Mouse (Mus musculus) midbrain, embryonic 15.5 days (tissue): ENCODE results near the gene Fam234a. TPM values are rescaled to one million over a fixed set of nuclear protein-coding genes. Genes with fewer than 3 reads are reported as not detected.
"Not testable (repeated sequence)": the region's sequence is repeated elsewhere in the genome, so short reads cannot be mapped to it uniquely, and the experiment has no call there.

Experiments used
- ATAC-seq: fragments of 200-750 bp; cut with Nextera tagmentation; replicated peaks from 2 replicates; pipeline ENCODE4 v1.8.0; 2017; ENCODE audit warnings: moderate TSS enrichment
- H3K27ac ChIP-seq: fragments of 300-500 bp; sonication (generic); 2 replicates; pipeline ENCODE4 v1.5.1; 2015; ENCODE audit warnings: mild to moderate bottlenecking, inconsistent platforms
- H3K27me3 ChIP-seq: fragments of 300-500 bp; sonication (generic); replicated peaks from 2 replicates; pipeline ENCODE4 v1.6.1; 2015; ENCODE audit warnings: inconsistent platforms
- H3K36me3 ChIP-seq: fragments of 300-500 bp; sonication (generic); replicated peaks from 2 replicates; pipeline ENCODE4 v1.6.1; 2015; ENCODE audit warnings: inconsistent platforms
- H3K4me1 ChIP-seq: fragments of 300-500 bp; sonication (generic); 2 replicates; pipeline ENCODE4 v1.6.1; 2015; ENCODE audit warnings: inconsistent platforms
- H3K4me2 ChIP-seq: fragments of 300-500 bp; sonication (generic); 2 replicates; pipeline ENCODE4 v1.6.1; 2015; ENCODE audit warnings: inconsistent platforms, mild to moderate bottlenecking, moderate library complexity
- H3K4me3 ChIP-seq: fragments of 300-500 bp; sonication (generic); 2 replicates; pipeline ENCODE4 v1.5.1; 2015; ENCODE audit warnings: mild to moderate bottlenecking, inconsistent platforms
- H3K9ac ChIP-seq: fragments of 300-500 bp; sonication (generic); 2 replicates; pipeline ENCODE4 v1.6.1; 2015; ENCODE audit warnings: mild to moderate bottlenecking, inconsistent platforms
- H3K9me3 ChIP-seq: fragments of 300-500 bp; sonication (generic); 2 replicates; pipeline ENCODE4 v1.6.1; 2016; ENCODE audit warnings: inconsistent platforms
- WGBS: fragments of 180-500 bp; shearing (Covaris S2); methylation state at CpG from one replicate; pipeline ENCODE4 v1.1.7; 2015; ENCODE audit warnings: mixed read lengths; 5-methylcytosine and 5-hydroxymethylcytosine counted together
- polyA plus RNA-seq: library from polyadenylated mRNA; unstranded; fragments of >200 nt; fragmentation: Nextera tagmentation; extraction: Ambion mirVana; gene quantifications from 2 replicates; pipeline ENCODE4 v1.2.1, GENCODE M21; 2015

Fam234a gene
- 31.7 and 33.8 TPM in 2 replicates for polyA plus RNA-seq

GRCm38 (mm10) chr17:26244101-26244841 is at the start of gene Fam234a:
Gene Fam234a, minus strand, starts transcription at chr17:26244242.
- 10% methylated on average over 23 of the region's 33 CpGs for WGBS
- no peaks in the 10 kb centered on the region for H3K27me3 ChIP-seq

GRCm38 (mm10) chr17:26289475-26289874 is 45.4 kb upstream of the Fam234a start:
- 90% methylated on average over 4 of the region's 4 CpGs for WGBS
- no peak overlapping the region for H3K9ac ChIP-seq
- H3K4me3 ChIP-seq = no peak overlapping the region
- no peak overlapping the region for H3K4me2 ChIP-seq
- H3K9me3 ChIP-seq = no peaks in the 10 kb centered on the region; the same call in 1 of the 2 replicates
- H3K4me1 ChIP-seq = no peaks in the 10 kb centered on the region
- H3K27ac ChIP-seq = no peak overlapping the region
- no peak for ATAC-seq
- H3K36me3 ChIP-seq = peaks cover 38% of the 10 kb centered on the region
- H3K27me3 ChIP-seq = no peaks in the 10 kb centered on the region

More at GRCm38 (mm10) chr17:26244101-26244841, at the start of gene Fam234a:
- H3K4me1 ChIP-seq = peaks cover 11% of the 10 kb centered on the region
- peak; percentile 98 for ATAC-seq
- peak within 1 kb of the TSS; percentile 75 for H3K9ac ChIP-seq
- H3K36me3 ChIP-seq = no peaks in the 10 kb centered on the region
- H3K27ac ChIP-seq = peak within 1 kb of the TSS; percentile 83
- peak within 1 kb of the TSS; percentile 77 for H3K4me3 ChIP-seq
- H3K9me3 ChIP-seq = no peaks in the 10 kb centered on the region
- H3K4me2 ChIP-seq = peak within 1 kb of the TSS; percentile 77

GRCm38 (mm10) chr17:26286199-26286955 is 42.3 kb upstream of the Fam234a start:
- Histone ChIP-seq H3K9me3 (no peaks in the 10 kb centered on the region), H3K36me3 (peaks cover 61% of the 10 kb centered on the region), H3K4me2 (no peak overlapping the region), H3K27ac (no peak overlapping the region), H3K4me1 (no peaks in the 10 kb centered on the region), H3K4me3 (no peak overlapping the region), H3K27me3 (no peaks in the 10 kb centered on the region), H3K9ac (no peak overlapping the region)
- WGBS = 90% methylated on average over 8 of the region's 8 CpGs
- ATAC-seq = no peak

GRCm38 (mm10) chr17:26276711-26277110 is 32.7 kb upstream of the Fam234a start:
- no peak for ATAC-seq
- Histone ChIP-seq H3K9me3 (no peaks in the 10 kb centered on the region), H3K4me1 (no peaks in the 10 kb centered on the region), H3K27me3 (no peaks in the 10 kb centered on the region), H3K36me3 (peaks cover 48% of the 10 kb centered on the region), H3K4me2 (no peak overlapping the region), H3K27ac (no peak overlapping the region), H3K9ac (no peak overlapping the region), H3K4me3 (no peak overlapping the region)
- 92% methylated on average over 4 of the region's 4 CpGs for WGBS

GRCm38 (mm10) chr17:26275933-26276332 is 31.9 kb upstream of the Fam234a start:
- ATAC-seq = no peak
- H3K4me3 ChIP-seq = no peak overlapping the region
- H3K9ac ChIP-seq = no peak overlapping the region
- H3K9me3 ChIP-seq = no peaks in the 10 kb centered on the region
- H3K36me3 ChIP-seq = peaks cover 43% of the 10 kb centered on the region
- no peaks in the 10 kb centered on the region for H3K27me3 ChIP-seq
- 91% methylated on average over 13 of the region's 13 CpGs for WGBS
- H3K4me1 ChIP-seq = no peaks in the 10 kb centered on the region
- H3K27ac ChIP-seq = no peak overlapping the region
- no peak overlapping the region for H3K4me2 ChIP-seq

GRCm38 (mm10) chr17:26272586-26272985 is 28.5 kb upstream of the Fam234a start:
- 84% methylated on average over 3 of the region's 3 CpGs for WGBS
- no peak overlapping the region for H3K4me3 ChIP-seq
- H3K9ac ChIP-seq = no peak overlapping the region
- no peak overlapping the region for H3K4me2 ChIP-seq
- no peaks in the 10 kb centered on the region for H3K9me3 ChIP-seq
- no peak for ATAC-seq
- H3K36me3 ChIP-seq = peaks cover 37% of the 10 kb centered on the region
- no peaks in the 10 kb centered on the region for H3K27me3 ChIP-seq
- H3K27ac ChIP-seq = no peak overlapping the region
- no peaks in the 10 kb centered on the region for H3K4me1 ChIP-seq

- peaks cover 48% of the 10 kb centered on the region for H3K36me3 ChIP-seq
- 95% methylated on average over 9 of the region's 10 CpGs for WGBS
- not testable (repeated sequence) for H3K4me1 ChIP-seq, H3K9me3 ChIP-seq, H3K4me2 ChIP-seq, H3K9ac ChIP-seq, H3K27me3 ChIP-seq, ATAC-seq, H3K27ac ChIP-seq, H3K4me3 ChIP-seq
These were observed 25.5 kb upstream of the Fam234a start for GRCm38 (mm10) chr17:26269577-26269976.

- Histone ChIP-seq H3K27me3 (no peaks in the 10 kb centered on the region), H3K4me2 (no peak overlapping the region), H3K27ac (no peak overlapping the region), H3K36me3 (peaks cover 50% of the 10 kb centered on the region), H3K4me3 (no peak overlapping the region), H3K9ac (no peak overlapping the region), H3K4me1 (no peaks in the 10 kb centered on the region), H3K9me3 (no peaks in the 10 kb centered on the region)
- 96% methylated on average over 1 of the region's 1 CpGs for WGBS
- no peak for ATAC-seq
These were observed 24.8 kb upstream of the Fam234a start for GRCm38 (mm10) chr17:26268851-26269250.

GRCm38 (mm10) chr17:26262384-26262783 is 18.3 kb upstream of the Fam234a start:
- 95% methylated on average over 3 of the region's 3 CpGs for WGBS

GRCm38 (mm10) chr17:26261826-26262225 is 17.8 kb upstream of the Fam234a start:
- no peak overlapping the region for H3K9ac ChIP-seq
- ATAC-seq = no peak
- WGBS = 87% methylated on average over 4 of the region's 4 CpGs
- no peaks in the 10 kb centered on the region for H3K27me3 ChIP-seq
- no peak overlapping the region for H3K27ac ChIP-seq
- H3K4me3 ChIP-seq = no peak overlapping the region
- peaks cover 54% of the 10 kb centered on the region for H3K36me3 ChIP-seq
- H3K4me1 ChIP-seq = no peaks in the 10 kb centered on the region
- H3K4me2 ChIP-seq = no peak overlapping the region
- no peaks in the 10 kb centered on the region for H3K9me3 ChIP-seq

More at GRCm38 (mm10) chr17:26262384-26262783, 18.3 kb upstream of the Fam234a start:
- peaks cover 55% of the 10 kb centered on the region for H3K36me3 ChIP-seq
- no peaks in the 10 kb centered on the region for H3K9me3 ChIP-seq
- H3K27me3 ChIP-seq = no peaks in the 10 kb centered on the region
- no peak overlapping the region for H3K27ac ChIP-seq
- no peak overlapping the region for H3K4me2 ChIP-seq
- no peak overlapping the region for H3K4me3 ChIP-seq
- no peaks in the 10 kb centered on the region for H3K4me1 ChIP-seq
- no peak for ATAC-seq
- no peak overlapping the region for H3K9ac ChIP-seq

- H3K4me3 ChIP-seq = no peak overlapping the region
- no peak for ATAC-seq
- no peak overlapping the region for H3K9ac ChIP-seq
- 96% methylated on average over 7 of the region's 7 CpGs for WGBS
- H3K9me3 ChIP-seq = no peaks in the 10 kb centered on the region
- no peak overlapping the region for H3K27ac ChIP-seq
- peaks cover 11% of the 10 kb centered on the region for H3K4me1 ChIP-seq
- no peak overlapping the region for H3K4me2 ChIP-seq
- H3K27me3 ChIP-seq = no peaks in the 10 kb centered on the region
- peaks cover 30% of the 10 kb centered on the region for H3K36me3 ChIP-seq
These were observed 11.3 kb upstream of the Fam234a start for GRCm38 (mm10) chr17:26255313-26255712.

- under 1% methylated on average over 24 of the region's 24 CpGs for WGBS
- Histone ChIP-seq H3K4me1 (peaks cover 11% of the 10 kb centered on the region), H3K4me3 (peak overlapping the region; percentile 99), H3K27ac (peak overlapping the region; percentile 99), H3K9ac (peak overlapping the region; percentile 99), H3K36me3 (peaks cover 17% of the 10 kb centered on the region), H3K9me3 (no peaks in the 10 kb centered on the region), H3K27me3 (no peaks in the 10 kb centered on the region), H3K4me2 (peak overlapping the region; percentile 76)
- ATAC-seq = 0 out of 2 replicates have a peak, but pooled peaks have one; percentile 30
These were observed 9.4 kb upstream of the Fam234a start for GRCm38 (mm10) chr17:26253399-26253798.
